Mouse (Mus musculus): ENCODE measurements at regions not wholly inside any gene's neighbourhood (a gene's known extent, or its start where the extent isn't known, plus 50 kb on each side); places are given as distances from the start of the nearest gene placed in this dataset.

- H3K27me3 ChIP-seq, result no peaks in the 10 kb centered on the region
- no peaks in the 10 kb centered on the region for H3K36me3 ChIP-seq
- no peaks in the 10 kb centered on the region for H3K9me3 ChIP-seq (replicated peaks)
- no peak for ATAC-seq (replicated peaks; ENCODE audit: low FRiP score)
- H3K27ac ChIP-seq, result no peak overlapping the region
- no peak overlapping the region for H3K4me3 ChIP-seq (replicated peaks)
- H3K9ac ChIP-seq, result no peak overlapping the region
- 80% methylated on average over 10 of the region's 10 CpGs for WGBS
- peaks cover 29% of the 10 kb centered on the region for H3K4me1 ChIP-seq
- no peak overlapping the region for H3K4me2 ChIP-seq
Observed at GRCm38 (mm10) chr1:151095344-151096050, 86.8 kb upstream of the Gm47985 start.

- no peaks in the 10 kb centered on the region for H3K36me3 ChIP-seq
- H3K9ac ChIP-seq, result no peak overlapping the region
- H3K9me3 ChIP-seq (replicated peaks), result no peaks in the 10 kb centered on the region
- no peak overlapping the region for H3K4me3 ChIP-seq (replicated peaks)
- no peak overlapping the region for H3K4me2 ChIP-seq
- H3K27ac ChIP-seq, result 0 out of 2 replicates have a peak overlapping the region, but pooled peaks have one; percentile 30
- ATAC-seq (replicated peaks; ENCODE audit: low FRiP score), result peak; percentile 65
- WGBS, result 25% methylated on average over 9 of the region's 9 CpGs
- H3K4me1 ChIP-seq, result peaks cover 24% of the 10 kb centered on the region
- H3K27me3 ChIP-seq, result no peaks in the 10 kb centered on the region
Observed at GRCm38 (mm10) chr1:151096079-151096478, 86.3 kb upstream of the Gm47985 start.

- Histone ChIP-seq H3K36me3 (no peaks in the 10 kb centered on the region), H3K9ac (no peak overlapping the region), H3K4me3 (replicated peaks) (no peak overlapping the region), H3K9me3 (replicated peaks) (no peaks in the 10 kb centered on the region), H3K27ac (no peak overlapping the region), H3K4me1 (peaks cover 13% of the 10 kb centered on the region), H3K4me2 (no peak overlapping the region), H3K27me3 (no peaks in the 10 kb centered on the region)
- 71% methylated on average over 1 of the region's 1 CpGs for WGBS
- no peak for ATAC-seq (replicated peaks; ENCODE audit: low FRiP score)
Observed at GRCm38 (mm10) chr1:151097506-151097905, 84.8 kb upstream of the Gm47985 start.

- Histone ChIP-seq H3K4me3 (replicated peaks) (no peak overlapping the region), H3K9me3 (replicated peaks) (no peaks in the 10 kb centered on the region), H3K27me3 (no peaks in the 10 kb centered on the region), H3K36me3 (no peaks in the 10 kb centered on the region), H3K4me1 (peaks cover 16% of the 10 kb centered on the region), H3K4me2 (no peak overlapping the region), H3K9ac (no peak overlapping the region), H3K27ac (no peak overlapping the region)
- WGBS, result 92% methylated on average over 1 of the region's 1 CpGs
- ATAC-seq (replicated peaks; ENCODE audit: low FRiP score), result no peak
Observed at GRCm38 (mm10) chr1:151098763-151099162, 83.6 kb upstream of the Gm47985 start.

- Histone ChIP-seq H3K9ac (no peak overlapping the region), H3K4me1 (peaks cover 14% of the 10 kb centered on the region), H3K27me3 (no peaks in the 10 kb centered on the region), H3K9me3 (replicated peaks) (no peaks in the 10 kb centered on the region), H3K27ac (no peak overlapping the region), H3K4me2 (no peak overlapping the region), H3K4me3 (replicated peaks) (no peak overlapping the region), H3K36me3 (no peaks in the 10 kb centered on the region)
- ATAC-seq (replicated peaks; ENCODE audit: low FRiP score), result 0 out of 2 replicates have a peak, but pooled peaks have one; percentile 22
- WGBS, result 64% methylated on average over 12 of the region's 12 CpGs
Observed at GRCm38 (mm10) chr1:151100565-151101483, 81.5 kb upstream of the Gm47985 start.

GRCm38 (mm10) chr1:151101516-151101915, 80.8 kb upstream of the Gm47985 start:
- 90% methylated on average over 1 of the region's 1 CpGs for WGBS
- H3K4me2 ChIP-seq, result no peak overlapping the region
- H3K9me3 ChIP-seq (replicated peaks), result no peaks in the 10 kb centered on the region
- no peak overlapping the region for H3K27ac ChIP-seq
- no peaks in the 10 kb centered on the region for H3K27me3 ChIP-seq
- peak; percentile 73; the same call in 1 of the 2 replicates for ATAC-seq (replicated peaks; ENCODE audit: low FRiP score)
- H3K4me1 ChIP-seq, result peaks cover 10% of the 10 kb centered on the region
- no peaks in the 10 kb centered on the region for H3K36me3 ChIP-seq
- no peak overlapping the region for H3K9ac ChIP-seq
- H3K4me3 ChIP-seq (replicated peaks), result no peak overlapping the region

- no peak overlapping the region for H3K9ac ChIP-seq
- no peak overlapping the region for H3K27ac ChIP-seq
- no peak for ATAC-seq (replicated peaks; ENCODE audit: low FRiP score)
- H3K36me3 ChIP-seq, result no peaks in the 10 kb centered on the region
- H3K27me3 ChIP-seq, result no peaks in the 10 kb centered on the region
- H3K9me3 ChIP-seq (replicated peaks), result no peaks in the 10 kb centered on the region
- H3K4me1 ChIP-seq, result peaks cover 10% of the 10 kb centered on the region
- H3K4me3 ChIP-seq (replicated peaks), result no peak overlapping the region
- H3K4me2 ChIP-seq, result no peak overlapping the region
- WGBS, result 74% methylated on average over 3 of the region's 3 CpGs
Observed at GRCm38 (mm10) chr1:151102061-151102460, 80.3 kb upstream of the Gm47985 start.

- H3K4me3 ChIP-seq (replicated peaks), result no peak overlapping the region
- ATAC-seq (replicated peaks; ENCODE audit: low FRiP score), result peak; percentile 52
- WGBS, result 57% methylated on average over 16 of the region's 16 CpGs
- H3K4me2 ChIP-seq, result peak overlapping the region; percentile 39
- no peaks in the 10 kb centered on the region for H3K27me3 ChIP-seq
- no peaks in the 10 kb centered on the region for H3K36me3 ChIP-seq
- 0 out of 2 replicates have a peak overlapping the region, but pooled peaks have one; percentile 37 for H3K27ac ChIP-seq
- peaks cover 10% of the 10 kb centered on the region for H3K4me1 ChIP-seq
- H3K9ac ChIP-seq, result no peak overlapping the region
- no peaks in the 10 kb centered on the region for H3K9me3 ChIP-seq (replicated peaks)
Observed at GRCm38 (mm10) chr1:151102646-151103391, 79.5 kb upstream of the Gm47985 start.

- H3K4me1 ChIP-seq, result peaks cover 10% of the 10 kb centered on the region
- no peaks in the 10 kb centered on the region for H3K27me3 ChIP-seq
- 69% methylated on average over 6 of the region's 6 CpGs for WGBS
- ATAC-seq (replicated peaks; ENCODE audit: low FRiP score), result no peak
- H3K9ac ChIP-seq, result no peak overlapping the region
- no peak overlapping the region for H3K4me3 ChIP-seq (replicated peaks)
- peak overlapping the region; percentile 39 for H3K4me2 ChIP-seq
- no peaks in the 10 kb centered on the region for H3K36me3 ChIP-seq
- no peaks in the 10 kb centered on the region for H3K9me3 ChIP-seq (replicated peaks)
- no peak overlapping the region for H3K27ac ChIP-seq
Observed at GRCm38 (mm10) chr1:151103522-151104037, 78.8 kb upstream of the Gm47985 start.

GRCm38 (mm10) chr1:151104346-151104745, 78.0 kb upstream of the Gm47985 start:
- H3K4me2 ChIP-seq, result no peak overlapping the region
- no peak overlapping the region for H3K4me3 ChIP-seq (replicated peaks)
- H3K27me3 ChIP-seq, result no peaks in the 10 kb centered on the region
- WGBS, result 87% methylated on average over 5 of the region's 5 CpGs
- peaks cover 10% of the 10 kb centered on the region for H3K4me1 ChIP-seq
- no peaks in the 10 kb centered on the region for H3K9me3 ChIP-seq (replicated peaks)
- no peak overlapping the region for H3K9ac ChIP-seq
- ATAC-seq (replicated peaks; ENCODE audit: low FRiP score), result no peak
- no peaks in the 10 kb centered on the region for H3K36me3 ChIP-seq
- no peak overlapping the region for H3K27ac ChIP-seq

- H3K27ac ChIP-seq, result no peak overlapping the region
- no peak for ATAC-seq (replicated peaks; ENCODE audit: low FRiP score)
Observed at GRCm38 (mm10) chr1:151104806-151105205, 77.5 kb upstream of the Gm47985 start.

More at GRCm38 (mm10) chr1:151104806-151105205, 77.5 kb upstream of the Gm47985 start:
- H3K9me3 ChIP-seq (replicated peaks), result no peaks in the 10 kb centered on the region
- H3K36me3 ChIP-seq, result no peaks in the 10 kb centered on the region
- H3K4me3 ChIP-seq (replicated peaks), result no peak overlapping the region
- H3K4me1 ChIP-seq, result peaks cover 10% of the 10 kb centered on the region
- H3K9ac ChIP-seq, result no peak overlapping the region
- WGBS, result 82% methylated on average over 2 of the region's 2 CpGs
- no peaks in the 10 kb centered on the region for H3K27me3 ChIP-seq
- no peak overlapping the region for H3K4me2 ChIP-seq

Measured in kidney, embryonic 15.5 days (tissue).